Mouse (Mus musculus) spleen, adult 2 months (tissue): Measurements from ENCODE around the gene Olfr1458. TPM values are rescaled to one million over a fixed set of nuclear protein-coding genes. Genes with fewer than 3 reads are reported as not detected.

ENCODE experiments used
- DNase-seq, 2 experiments: peaks; one replicate each; pipeline versions ENCODE4 v3.0.0 to v3.0.0-alpha.2; 2012 to 2021; ENCODE audit warnings: low spot score in 2 of 2, low read depth in 1 of 2
- H3K27ac ChIP-seq: fragments of 200-500 bp; 2 replicates; pipeline ENCODE4 v1.5.1; 2012; ENCODE audit warnings: low read length, inconsistent platforms; ENCODE audit not compliant: insufficient read depth
- H3K27me3 ChIP-seq: fragments of 200-500 bp; 2 replicates; pipeline ENCODE4 v1.6.1; 2012; ENCODE audit warnings: mild to moderate bottlenecking, moderate library complexity, low read length, inconsistent platforms; ENCODE audit not compliant: control insufficient read depth, insufficient read depth
- H3K36me3 ChIP-seq: fragments of 200-500 bp; 2 replicates; pipeline ENCODE4 v1.6.1; 2012; ENCODE audit warnings: mild to moderate bottlenecking, low read length, inconsistent platforms; ENCODE audit not compliant: control insufficient read depth, insufficient read depth
- H3K4me1 ChIP-seq: fragments of 200-500 bp; 2 replicates; pipeline ENCODE4 v1.6.1; 2011; ENCODE audit warnings: inconsistent platforms; ENCODE audit not compliant: control insufficient read depth, insufficient read depth, insufficient read length
- H3K4me3 ChIP-seq: fragments of 200-500 bp; 2 replicates; pipeline ENCODE4 v1.5.1; 2011; ENCODE audit warnings: mild to moderate bottlenecking, inconsistent platforms; ENCODE audit not compliant: insufficient read depth, insufficient read length; ENCODE audit errors: extremely low read depth
- CTCF ChIP-seq: fragments of 200-500 bp; IDR thresholded peaks from 2 replicates; pipeline ENCODE4 v1.5.1; 2011; ENCODE audit warnings: mild to moderate bottlenecking, inconsistent platforms; ENCODE audit not compliant: insufficient read depth, insufficient read length, insufficient replicate concordance; ENCODE audit errors: extremely low read depth
- POLR2A ChIP-seq: fragments of 200-500 bp; IDR thresholded peaks from 2 replicates; pipeline ENCODE4 v1.6.1; 2011; ENCODE audit warnings: low read depth, low read length, inconsistent platforms
- WGBS: fragments of 180-500 bp; shearing (Covaris S2); methylation state at CpG from one replicate; pipeline ENCODE4 v1.1.7; 2018; 5-methylcytosine and 5-hydroxymethylcytosine counted together
- polyA plus RNA-seq: library from polyadenylated mRNA; depleted of rRNA; stranded (reverse); fragments of >200 nt; gene quantifications from 2 replicates; pipeline ENCODE4 v1.2.3, GENCODE M21; 2012; rRNA removed

Olfr1458 gene
- not detected in 2 replicates for polyA plus RNA-seq

GRCm38 (mm10) chr19:13106675-13107074 is at the start of gene Olfr1458:
TSS of gene Olfr1458 (minus strand) at chr19:13106775.
- Histone ChIP-seq H3K27ac (no peak within 1 kb of the TSS), H3K4me3 (no peak within 1 kb of the TSS), H3K4me1 (no peaks in the 10 kb centered on the region), H3K27me3 (no peaks in the 10 kb centered on the region), H3K36me3 (no peaks in the 10 kb centered on the region)
- no peak for TF ChIP-seq POLR2A
- no peak for TF ChIP-seq CTCF
- 78% methylated on average over 3 of the region's 3 CpGs for WGBS
- no peak for DNase-seq

- Histone ChIP-seq H3K27me3 (no peaks in the 10 kb centered on the region), H3K4me3 (no peak within 1 kb of the TSS), H3K27ac (no peak within 1 kb of the TSS), H3K36me3 (no peaks in the 10 kb centered on the region), H3K4me1 (no peaks in the 10 kb centered on the region)
- WGBS: 75% methylated on average over 1 of the region's 1 CpGs
- no peak for TF ChIP-seq CTCF
- TF ChIP-seq POLR2A: no peak
- DNase-seq: no peak
Measured at GRCm38 (mm10) chr19:13149449-13149848, 42.9 kb upstream of the Olfr1458 start, which contains the start of gene Olfr1459. TSS of gene Olfr1459 (minus strand) at chr19:13149549.

GRCm38 (mm10) chr19:13097791-13098190 is 8.8 kb downstream of the Olfr1458 start, which contains the start of gene Olfr1457:
TSS of gene Olfr1457 (minus strand) at chr19:13097891.
- WGBS: 82% methylated on average over 2 of the region's 2 CpGs
- H3K4me3 ChIP-seq: no peak within 1 kb of the TSS
- no peaks in the 10 kb centered on the region for H3K4me1 ChIP-seq
- TF ChIP-seq CTCF (no peak), POLR2A (no peak)
- H3K27me3 ChIP-seq: no peaks in the 10 kb centered on the region
- no peak for DNase-seq
- no peaks in the 10 kb centered on the region for H3K36me3 ChIP-seq
- H3K27ac ChIP-seq: no peak within 1 kb of the TSS

GRCm38 (mm10) chr19:13093908-13094307 is 12.7 kb downstream of the Olfr1458 start:
- Histone ChIP-seq H3K27ac (no peak overlapping the region), H3K36me3 (no peaks in the 10 kb centered on the region), H3K4me1 (no peaks in the 10 kb centered on the region), H3K4me3 (no peak overlapping the region), H3K27me3 (no peaks in the 10 kb centered on the region)
- no peak for DNase-seq
- TF ChIP-seq POLR2A: no peak
- TF ChIP-seq CTCF: no peak
- 90% methylated on average over 1 of the region's 1 CpGs for WGBS

- WGBS: 66% methylated on average over 2 of the region's 2 CpGs
- Histone ChIP-seq H3K27me3 (no peaks in the 10 kb centered on the region), H3K4me1 (no peaks in the 10 kb centered on the region), H3K36me3 (no peaks in the 10 kb centered on the region), H3K27ac (no peak within 1 kb of the TSS), H3K4me3 (no peak within 1 kb of the TSS)
- TF ChIP-seq POLR2A (no peak), CTCF (no peak)
- DNase-seq: no peak
Measured at GRCm38 (mm10) chr19:13060310-13060709, 46.3 kb downstream of the Olfr1458 start, which contains the start of gene Olfr1454. TSS of gene Olfr1454 (plus strand) at chr19:13060610.

Other genes with a start within 250 kb of the Olfr1458 start
- 0.16 and 0.20 TPM in 2 replicates for gene Olfr1444, start 249.5 kb downstream of the Olfr1458 start, polyA plus RNA-seq
- gene Olfr1445, start 222.9 kb downstream of the Olfr1458 start, polyA plus RNA-seq: not detected in 2 replicates
- gene Olfr1446, start 213.3 kb downstream of the Olfr1458 start, polyA plus RNA-seq: not detected in 2 replicates
- not detected in 2 replicates for gene Olfr1447, start 203.0 kb downstream of the Olfr1458 start, polyA plus RNA-seq
- not detected in 2 replicates for gene Olfr1448, start 182.4 kb downstream of the Olfr1458 start, polyA plus RNA-seq
- not detected in 2 replicates for gene Olfr1449, start 175.9 kb downstream of the Olfr1458 start, polyA plus RNA-seq
- gene Olfr1450, start 156.5 kb downstream of the Olfr1458 start, polyA plus RNA-seq: not detected in 2 replicates
- gene Olfr1451, start 111.8 kb downstream of the Olfr1458 start, polyA plus RNA-seq: not detected in 2 replicates
- gene Olfr1453, start 78.4 kb downstream of the Olfr1458 start, polyA plus RNA-seq: not detected in 2 replicates
- gene Olfr1454, start 46.2 kb downstream of the Olfr1458 start, polyA plus RNA-seq: not detected in 2 replicates
- gene Olfr1457, start 8.9 kb downstream of the Olfr1458 start, polyA plus RNA-seq: not detected in 2 replicates
- not detected in 2 replicates for gene Olfr1459, start 42.8 kb upstream of the Olfr1458 start, polyA plus RNA-seq
- not detected in 2 replicates for gene Olfr1461, start 56.2 kb upstream of the Olfr1458 start, polyA plus RNA-seq
- gene Olfr1462, start 79.0 kb upstream of the Olfr1458 start, polyA plus RNA-seq: not detected in 2 replicates
- not detected in 2 replicates for gene Olfr1463, start 124.6 kb upstream of the Olfr1458 start, polyA plus RNA-seq
- not detected in 2 replicates for gene Olfr1465, start 208.8 kb upstream of the Olfr1458 start, polyA plus RNA-seq
- not detected in 2 replicates for gene Olfr1466, start 232.1 kb upstream of the Olfr1458 start, polyA plus RNA-seq